Mouse (Mus musculus) G1E (cell line): ENCODE measurements at regions not wholly inside any gene's neighbourhood (a gene's known extent, or its start where the extent isn't known, plus 50 kb on each side); places are given as distances from the start of the nearest gene placed in this dataset.

Experiments used
- CTCF ChIP-seq: IDR thresholded peaks from 2 replicates; pipeline ENCODE4 v1.5.1; 2012; ENCODE audit warnings: low read depth, low read length, inconsistent platforms, mixed read lengths
- POLR2AphosphoS5 ChIP-seq: IDR thresholded peaks from 2 replicates; pipeline ENCODE4 v1.6.1; 2012; ENCODE audit warnings: low read depth, low read length, inconsistent platforms; ENCODE audit not compliant: insufficient replicate concordance

- TF ChIP-seq CTCF (no peak), POLR2AphosphoS5 (no peak)
Observed at GRCm38 (mm10) chr12:35232322-35232673, 185.3 kb downstream of the Snx13 start.
